Mouse (Mus musculus) spleen, postnatal 14 days (tissue): ENCODE measurements around the gene Senp2.

Source experiments
- DNase-seq, 2 experiments: peaks; one replicate each; pipeline ENCODE4 v3.0.0; 2021 to 2022; ENCODE audit warnings: low spot score in 2 of 2

The Senp2 gene

DNA sequence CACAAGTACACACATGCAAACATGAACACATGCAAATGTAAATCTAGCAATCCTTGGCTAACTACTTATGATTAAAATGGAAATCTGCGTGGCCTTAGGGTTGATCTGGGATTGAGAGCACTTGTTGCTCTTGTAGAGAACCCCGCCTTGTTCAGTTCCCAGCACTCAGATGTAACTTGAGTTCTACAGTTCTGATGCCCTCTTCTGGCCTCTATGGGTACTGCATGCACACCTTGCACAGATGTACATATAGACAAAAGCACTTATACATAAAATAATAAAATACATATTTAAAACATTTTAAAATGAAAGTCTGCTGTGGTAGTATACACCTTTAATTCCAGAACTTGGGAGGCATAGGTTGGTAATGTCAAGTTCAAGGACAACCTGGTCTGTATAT is 12.8 kb downstream of the Senp2 start:
- DNase-seq, result peak in 1 of 2 experiments; percentile 24

DNA sequence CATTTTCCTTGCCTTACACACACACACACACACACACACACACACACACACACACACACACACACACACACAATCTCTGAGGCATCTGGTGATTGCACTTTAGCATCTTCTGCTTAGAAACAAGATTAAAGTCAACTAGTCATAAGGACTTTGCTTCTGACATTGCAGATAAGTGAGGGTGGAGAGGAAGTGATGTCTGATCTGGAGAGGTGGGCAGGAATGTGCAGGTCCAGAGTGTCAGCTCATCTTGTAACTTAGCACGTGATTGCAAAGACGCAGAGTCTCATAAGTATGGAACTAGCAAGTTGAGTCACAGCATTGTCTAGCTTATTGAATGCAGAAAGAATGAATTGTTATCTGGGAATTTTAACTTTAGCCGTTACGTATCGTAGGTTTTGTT is 18.2 kb downstream of the Senp2 start:
- DNase-seq, result no peak

DNA sequence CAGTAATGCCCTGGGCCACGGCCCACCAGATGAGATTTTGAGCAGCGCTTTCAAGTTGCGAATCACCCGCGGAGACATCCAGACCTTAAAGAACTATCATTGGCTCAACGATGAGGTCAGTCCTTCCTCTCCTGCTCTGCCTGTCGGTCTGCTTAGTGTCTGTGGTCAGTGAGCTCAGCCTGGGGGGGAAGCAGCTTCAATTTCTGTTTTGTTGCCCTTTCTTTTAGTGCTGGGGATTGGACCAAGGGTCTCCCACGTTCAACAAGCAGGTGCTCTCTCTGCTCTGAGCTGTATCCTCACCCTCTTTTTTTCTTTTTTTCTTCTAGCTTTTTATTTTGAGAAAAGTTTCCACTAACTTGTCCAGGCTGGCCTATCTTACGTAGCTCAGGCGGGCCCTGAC is 29.3 kb downstream of the Senp2 start:
- no peak for DNase-seq

DNA sequence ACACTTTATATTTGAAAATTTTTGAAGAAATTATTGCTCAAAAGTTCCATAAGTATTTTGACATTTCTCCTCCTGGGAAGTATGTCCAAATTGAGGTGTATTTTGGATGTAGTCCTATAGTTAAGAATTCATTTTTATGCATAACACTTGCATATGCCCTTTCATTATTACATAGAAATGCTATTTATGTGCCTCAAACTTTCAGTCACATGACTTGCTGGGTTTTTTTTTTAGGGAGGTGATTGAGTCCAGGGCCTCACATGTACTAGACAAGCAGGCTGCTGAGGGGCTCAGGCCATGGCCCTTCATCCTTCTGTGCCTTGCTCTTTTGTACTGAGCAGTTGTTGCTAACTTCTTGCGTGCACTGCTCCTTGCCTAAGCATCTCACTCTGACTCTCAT is 30.7 kb downstream of the Senp2 start:
- DNase-seq, result no peak

DNA sequence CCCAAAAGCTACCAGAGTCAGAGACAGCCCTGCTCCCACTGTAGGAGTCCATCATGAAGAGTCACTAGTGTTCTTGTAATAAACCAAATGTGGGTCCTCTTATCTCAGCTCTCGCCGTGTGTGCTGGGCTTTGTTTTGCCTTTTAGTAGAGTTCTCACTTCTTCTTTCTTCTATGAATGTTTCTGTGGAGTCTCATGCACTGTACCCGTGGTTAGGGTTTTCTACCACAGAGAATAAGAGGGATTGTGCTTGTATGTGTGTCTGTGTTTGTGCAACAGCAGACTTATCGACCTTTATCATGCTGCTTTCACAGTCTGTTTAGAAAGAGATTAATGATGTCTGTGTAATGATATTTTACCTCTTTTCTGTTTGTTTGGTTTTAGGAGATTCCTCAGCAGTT is 34.5 kb downstream of the Senp2 start:
- no peak for DNase-seq

DNA sequence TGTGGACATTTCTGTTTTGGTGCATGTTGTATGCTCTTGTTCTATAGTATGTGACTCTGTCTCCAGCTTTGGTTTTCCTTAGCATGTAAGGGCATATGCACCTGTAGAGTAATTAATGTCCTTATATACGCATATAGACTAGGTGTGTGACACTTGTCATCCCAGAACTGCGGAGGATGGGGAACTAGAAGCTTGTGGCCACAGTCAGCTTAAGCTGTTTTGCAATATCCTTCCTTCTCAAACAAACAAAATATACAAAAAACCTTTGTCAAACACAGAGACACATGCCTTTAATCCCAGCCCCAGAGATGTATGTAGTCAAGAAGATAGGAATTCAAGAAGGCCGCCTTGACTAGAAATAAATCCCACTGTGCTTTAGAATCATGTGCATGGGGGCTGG is 36.6 kb downstream of the Senp2 start:
- no peak for DNase-seq

DNA sequence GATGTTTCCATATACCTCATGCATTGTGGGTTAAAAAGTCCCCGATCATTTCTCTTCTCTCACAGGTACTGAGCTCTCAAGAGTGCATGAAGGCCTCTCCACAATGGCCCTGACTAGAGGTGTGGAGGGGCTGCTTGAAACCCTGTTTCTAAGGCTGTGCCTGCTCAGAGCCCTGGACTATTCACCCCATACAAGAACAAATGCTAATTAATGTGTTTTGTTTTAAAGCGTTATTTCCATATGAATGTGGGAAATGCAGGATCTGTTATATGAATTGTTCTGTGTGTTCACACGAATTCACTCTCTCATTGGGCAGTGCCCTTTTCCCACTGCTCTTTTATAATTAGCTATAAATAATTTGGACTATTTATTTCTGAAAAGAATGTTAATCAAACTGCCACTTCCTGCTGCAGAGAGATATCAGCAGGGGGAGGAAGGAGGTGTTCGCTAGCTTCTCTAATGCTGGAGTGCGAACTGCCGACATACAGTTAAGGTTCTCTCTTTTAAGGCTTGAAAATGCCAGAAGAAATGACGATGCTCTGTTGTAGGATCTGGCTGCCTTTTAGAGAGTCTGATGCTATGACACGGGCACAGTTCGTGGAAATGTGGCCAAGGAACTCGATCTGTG is 37.6 kb downstream of the Senp2 start:
- DNase-seq, result no peak

DNA sequence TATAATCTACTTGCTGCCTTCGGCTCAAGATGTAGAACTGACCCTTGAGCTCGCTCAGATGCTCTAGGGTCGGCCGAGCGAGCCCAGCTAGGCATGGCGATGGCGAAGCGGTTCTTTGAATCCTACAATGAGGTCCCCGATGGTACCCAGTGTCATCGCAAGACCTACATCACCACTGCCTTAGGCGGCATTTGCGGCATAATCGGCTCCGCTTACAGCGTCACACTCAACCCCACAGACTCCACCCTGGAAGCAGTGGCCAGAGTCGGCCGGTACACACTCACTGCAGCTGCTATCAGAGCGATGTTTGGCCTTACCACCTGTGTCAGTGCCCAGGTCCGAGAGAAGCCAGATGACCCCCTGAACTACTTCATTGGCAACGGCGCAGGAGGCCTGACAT is 44.1 kb downstream of the Senp2 start:
- DNase-seq, result no peak

DNA sequence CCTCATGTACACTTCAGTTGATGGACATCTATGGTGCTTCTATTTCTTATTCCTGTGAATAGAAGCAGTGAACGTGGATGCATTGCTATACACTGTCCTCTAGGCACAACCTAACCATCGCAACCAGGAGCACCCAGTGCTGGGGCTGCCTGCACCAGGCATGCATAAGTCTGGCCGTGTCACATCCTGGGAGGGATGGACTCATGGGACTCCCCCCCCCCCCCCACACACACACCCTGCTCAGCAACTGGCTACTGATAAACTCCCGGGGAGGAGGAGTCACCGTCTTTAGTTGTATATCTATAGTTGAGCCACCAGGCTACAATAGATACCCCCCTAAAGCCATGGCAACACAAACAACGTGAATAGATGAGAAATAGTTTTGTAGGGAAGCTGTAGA is 48.2 kb downstream of the Senp2 start:
- no peak for DNase-seq

DNA sequence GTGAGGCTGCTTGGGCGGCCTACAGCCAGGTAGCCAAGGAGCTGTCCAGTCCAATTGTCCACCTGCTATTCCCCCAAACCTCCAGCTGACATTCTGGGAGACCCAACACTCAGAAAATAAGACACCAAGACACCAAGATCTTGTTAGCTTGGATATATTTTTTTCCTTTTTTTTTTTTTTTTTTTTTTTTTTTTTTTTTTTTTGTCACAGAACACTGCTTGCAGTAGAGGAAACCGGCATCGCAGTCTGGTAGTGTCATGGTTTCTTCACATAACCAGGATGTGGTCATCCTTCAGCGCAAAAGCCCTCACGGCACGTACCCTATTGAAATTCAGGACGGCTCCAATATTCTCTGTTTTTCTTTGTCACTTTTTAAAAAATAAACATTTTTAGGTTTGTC is 49.6 kb downstream of the Senp2 start:
- DNase-seq, result no peak

DNA sequence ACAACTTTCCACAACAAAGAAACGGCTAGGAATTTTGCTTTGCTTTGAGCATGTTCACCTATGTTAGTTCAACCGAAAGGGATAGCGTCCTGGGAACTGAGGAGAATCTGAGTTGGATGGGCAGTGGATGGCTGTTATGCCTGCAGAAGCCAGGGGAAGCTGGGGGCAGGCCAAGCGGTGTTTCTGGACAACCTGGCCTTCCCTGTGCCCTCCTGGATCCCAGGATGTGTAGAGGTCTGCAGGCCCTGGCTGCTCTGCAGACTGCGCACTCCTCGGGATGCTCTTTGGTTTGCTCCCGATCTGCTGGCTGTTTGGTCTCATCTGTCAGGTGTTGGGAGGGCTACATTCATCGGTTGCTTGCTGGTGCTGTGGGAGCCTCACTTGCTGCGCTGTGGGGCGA is 51.1 kb downstream of the Senp2 start:
- DNase-seq, result no peak

DNA sequence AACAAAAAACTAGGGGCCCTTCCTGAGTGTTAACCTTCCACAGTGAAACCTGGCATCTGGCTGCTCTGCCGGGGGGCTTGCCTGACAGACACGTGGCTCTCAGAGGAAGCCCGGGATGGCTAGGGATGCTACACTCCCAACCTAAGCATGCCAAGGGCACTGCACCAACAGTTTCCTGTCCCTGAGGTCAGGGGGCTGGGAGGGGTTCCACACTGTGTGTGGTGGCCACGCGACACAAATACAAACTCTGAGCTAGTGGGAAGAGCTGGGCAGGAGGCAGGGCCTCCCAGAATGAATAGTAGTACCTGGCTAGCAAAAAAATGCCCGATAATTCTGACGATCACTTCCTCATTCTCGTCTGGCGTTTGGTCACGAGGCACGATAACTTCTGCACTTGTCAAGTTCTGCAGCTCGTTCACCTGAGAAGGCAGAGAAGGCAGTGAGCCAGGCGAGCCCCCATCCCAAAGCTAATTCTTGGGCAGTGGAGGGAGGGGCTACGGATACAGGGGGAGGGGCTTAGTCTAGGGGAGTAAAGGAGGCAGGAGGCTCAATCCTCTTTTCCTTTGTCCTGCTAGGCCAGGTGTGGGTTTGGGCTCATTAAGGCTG is 52.4 kb downstream of the Senp2 start:
- DNase-seq, result no peak

DNA sequence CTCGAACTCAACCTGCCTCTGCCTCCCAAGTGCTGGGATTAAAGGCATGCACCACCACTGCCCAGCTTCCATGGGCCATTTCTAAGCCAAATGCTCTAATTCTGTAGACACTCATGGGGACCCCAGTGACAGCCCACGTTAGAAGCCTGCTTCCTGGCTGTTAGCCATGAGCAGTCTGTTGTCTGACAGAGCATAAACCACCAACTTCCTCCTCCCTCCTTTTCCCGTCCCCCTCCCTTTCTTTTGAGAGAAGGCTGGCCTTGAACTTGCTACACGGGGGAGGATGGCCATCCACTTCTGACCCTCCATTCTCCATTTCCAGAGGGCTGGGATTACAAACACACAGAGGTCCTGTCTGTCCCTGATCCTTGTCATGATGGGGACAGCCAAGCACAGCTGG is 53.0 kb downstream of the Senp2 start:
- DNase-seq, result no peak

DNA sequence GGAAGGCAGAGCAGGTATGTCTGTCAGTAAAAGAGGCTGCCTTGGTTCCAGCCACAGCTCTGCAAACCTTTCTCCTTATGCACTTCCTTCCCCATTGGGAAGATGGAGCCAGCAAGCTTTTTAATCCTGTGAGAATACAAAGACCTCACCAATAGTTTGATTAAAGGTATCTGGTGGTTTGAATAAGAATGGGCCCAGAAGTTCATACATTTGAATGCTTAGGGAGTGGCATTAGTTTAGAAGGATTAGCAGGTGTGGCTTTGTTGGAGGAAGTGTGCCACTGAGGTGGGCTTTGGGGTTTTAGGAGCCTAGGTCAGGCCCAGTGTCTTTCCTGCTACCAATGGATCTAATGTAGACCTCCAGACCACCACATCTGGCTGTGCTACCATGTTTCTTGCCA is 56.3 kb downstream of the Senp2 start:
- DNase-seq, result no peak

DNA sequence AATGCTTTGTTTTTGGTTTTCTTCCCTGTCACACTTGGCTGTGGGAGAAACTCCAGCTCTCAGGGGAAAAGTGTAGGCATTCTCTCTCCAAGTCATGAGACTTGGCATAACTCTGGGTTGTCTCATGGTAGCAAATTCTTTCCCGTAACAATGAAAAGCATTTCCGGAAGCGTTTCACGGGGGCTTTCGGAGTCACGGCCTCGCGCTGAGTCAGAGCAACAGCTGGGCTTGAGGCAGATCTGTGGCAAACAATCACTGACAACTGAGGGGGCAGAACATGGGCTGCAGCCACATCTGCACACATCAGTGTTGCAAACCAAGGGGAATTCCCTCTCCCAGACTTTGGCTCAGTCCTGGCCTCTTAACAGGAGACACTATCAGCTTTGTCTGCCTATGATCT is 58.1 kb downstream of the Senp2 start:
- DNase-seq, result no peak

DNA sequence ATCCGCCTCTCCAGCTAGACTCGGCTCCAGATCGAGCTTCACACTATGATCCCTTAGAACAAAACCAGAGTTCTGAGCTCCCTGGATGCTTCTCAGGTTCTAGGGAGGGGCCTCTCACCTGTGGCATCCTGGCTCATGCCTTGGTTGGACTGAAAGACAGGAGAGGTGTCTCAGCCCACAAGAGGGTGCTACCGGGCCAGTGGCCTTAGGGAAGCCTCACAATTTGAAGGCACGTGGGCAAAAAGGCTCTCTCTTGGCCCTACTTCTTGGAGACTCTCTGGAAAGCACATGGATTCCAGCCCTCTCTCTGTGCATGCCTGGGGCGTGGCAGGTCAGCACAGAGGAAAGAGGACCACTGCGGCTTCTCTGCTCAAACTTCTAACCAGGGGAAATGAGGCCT is 62.1 kb downstream of the Senp2 start:
- no peak for DNase-seq

DNA sequence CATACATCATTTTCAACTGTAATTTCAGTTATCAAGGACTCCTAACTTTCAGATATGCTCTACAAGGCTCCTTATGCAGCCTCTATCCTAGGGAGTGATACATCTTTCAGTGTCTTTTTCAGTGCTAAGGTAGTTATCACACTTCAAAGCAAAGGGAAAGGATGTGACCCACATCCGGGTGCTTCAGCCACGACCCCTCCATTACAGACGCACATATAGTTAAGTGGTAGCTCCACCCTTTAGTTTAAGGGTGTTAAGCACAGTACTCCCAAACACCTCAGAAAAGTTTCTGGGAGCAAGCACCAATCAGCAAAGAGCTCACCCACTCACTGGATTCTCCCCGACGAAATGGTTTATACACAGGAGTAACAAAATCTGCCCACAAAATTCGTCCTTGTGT is 65.8 kb downstream of the Senp2 start:
- no peak for DNase-seq

DNA sequence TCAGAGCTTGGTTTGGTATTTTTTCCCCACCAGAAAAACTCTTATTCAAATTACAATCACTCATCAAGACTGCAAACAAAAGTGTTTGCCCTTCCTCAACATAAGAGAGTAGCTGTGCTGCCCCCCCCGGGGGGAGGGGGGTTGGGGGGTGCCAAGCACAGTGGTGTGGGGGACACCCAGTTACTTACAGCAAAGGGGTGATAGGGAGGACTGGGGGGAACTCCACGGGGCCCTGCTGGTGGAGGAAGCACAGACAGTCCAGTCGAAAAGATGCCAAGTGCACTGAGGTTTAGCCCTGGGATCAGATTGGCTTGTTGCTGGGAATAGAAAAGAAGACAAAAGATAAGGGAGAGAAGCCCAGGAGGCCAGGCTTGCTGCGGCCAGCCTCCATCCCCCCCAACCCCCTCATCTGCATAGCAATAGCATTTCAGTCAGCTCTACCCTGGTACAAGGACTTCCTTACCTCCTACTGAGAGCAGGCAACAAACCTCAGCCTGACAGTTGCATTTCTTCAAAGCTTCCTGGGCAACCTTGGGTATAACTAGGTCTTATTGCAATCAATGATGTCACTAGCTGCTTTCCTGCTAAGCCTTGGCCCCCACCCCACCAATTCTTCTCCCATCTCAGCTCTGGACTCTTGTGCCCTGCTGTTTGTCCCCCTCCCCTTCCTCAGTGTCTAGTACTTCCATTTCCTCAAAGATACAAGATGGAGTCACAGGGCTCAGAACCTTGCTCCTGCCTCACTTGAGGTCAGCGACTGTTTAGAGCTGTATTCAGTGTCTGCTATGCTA is 66.7 kb downstream of the Senp2 start:
- DNase-seq, result no peak

DNA sequence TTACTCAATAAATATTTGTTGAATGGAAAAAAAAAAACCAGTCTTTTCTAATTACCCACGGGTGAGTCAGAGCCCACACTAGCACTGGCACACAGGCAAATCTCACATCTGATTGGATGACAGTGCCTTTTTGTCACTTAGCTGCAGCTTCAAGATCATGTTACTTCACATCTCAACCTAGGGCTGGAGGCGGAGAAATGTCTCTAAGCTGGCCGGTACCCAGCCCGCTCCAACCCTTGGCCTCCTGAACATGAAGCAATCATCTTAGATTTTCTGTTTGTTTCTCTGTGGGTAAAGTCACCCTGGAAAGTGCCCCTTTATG is 67.3 kb downstream of the Senp2 start:
- no peak for DNase-seq

DNA sequence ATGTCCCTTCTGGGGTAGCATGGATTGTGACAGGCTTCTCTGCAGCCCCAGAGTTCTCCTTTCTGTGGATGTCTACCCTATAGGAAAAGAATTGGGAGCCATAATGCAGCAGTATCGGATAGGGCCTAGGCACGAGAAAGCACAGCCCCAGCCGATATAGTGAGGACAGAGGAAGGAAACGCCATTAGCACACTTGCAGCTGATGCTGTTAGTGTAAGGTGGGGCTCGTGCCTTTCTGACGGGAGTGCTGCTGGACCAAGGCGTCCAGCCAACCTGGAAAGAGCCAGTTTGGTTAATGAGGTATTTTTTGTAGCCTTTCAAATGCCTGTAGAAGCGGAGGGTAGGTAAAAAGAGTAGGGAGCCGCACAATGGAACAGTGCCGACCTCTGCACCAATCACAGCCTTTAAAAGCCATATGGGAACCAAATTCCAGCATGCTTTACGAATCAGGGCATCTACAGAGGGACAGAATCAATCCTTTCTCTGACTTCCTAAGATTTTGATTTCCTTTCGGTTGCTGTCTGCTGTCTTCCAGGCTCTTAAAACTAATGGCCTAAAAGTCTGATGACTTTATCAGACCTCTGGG is 70.9 kb downstream of the Senp2 start:
- no peak for DNase-seq

DNA sequence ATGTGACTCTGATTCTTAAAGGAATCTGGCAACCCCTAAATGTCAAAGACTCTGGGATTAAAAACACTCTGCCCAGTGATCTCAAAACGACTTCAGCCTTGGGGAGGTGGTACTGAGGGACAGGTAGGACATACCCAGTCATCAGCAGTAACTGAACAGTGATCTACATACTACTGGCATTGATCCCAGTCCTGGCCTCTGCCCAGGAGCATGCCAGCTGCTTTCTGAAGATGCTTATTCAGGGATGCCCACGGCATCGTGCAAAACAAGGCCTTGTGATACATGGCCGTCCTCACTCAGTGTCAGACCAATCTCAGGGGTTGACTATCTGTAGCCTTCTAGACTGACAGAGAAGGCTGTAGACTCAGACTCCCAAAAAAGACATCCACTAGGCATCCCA is 76.1 kb downstream of the Senp2 start:
- no peak for DNase-seq

DNA sequence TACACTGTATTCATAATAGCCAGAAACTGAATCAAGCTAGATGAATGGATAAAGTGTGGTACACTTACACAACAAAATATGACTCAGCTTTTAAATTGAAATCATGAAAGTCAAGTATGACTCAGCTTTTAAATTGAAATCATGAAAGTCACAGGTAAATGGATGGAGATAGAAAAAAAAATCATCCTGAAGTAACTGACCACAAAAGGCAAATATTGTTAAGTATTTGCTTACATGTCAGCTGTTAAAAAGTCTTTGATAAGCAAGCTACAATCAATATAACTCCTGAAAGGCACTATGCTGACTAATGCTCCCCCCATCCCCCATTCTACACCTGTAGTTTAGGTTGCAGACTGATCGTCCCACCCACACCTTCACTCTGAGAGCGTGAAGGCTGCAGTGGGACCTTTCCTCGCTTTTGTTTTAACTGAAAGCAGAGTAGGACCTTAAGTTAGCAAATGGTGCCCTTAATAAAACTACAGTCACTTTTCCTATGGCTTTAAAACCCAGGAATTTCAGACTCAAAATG is 82.0 kb downstream of the Senp2 start:
- DNase-seq, result no peak

DNA sequence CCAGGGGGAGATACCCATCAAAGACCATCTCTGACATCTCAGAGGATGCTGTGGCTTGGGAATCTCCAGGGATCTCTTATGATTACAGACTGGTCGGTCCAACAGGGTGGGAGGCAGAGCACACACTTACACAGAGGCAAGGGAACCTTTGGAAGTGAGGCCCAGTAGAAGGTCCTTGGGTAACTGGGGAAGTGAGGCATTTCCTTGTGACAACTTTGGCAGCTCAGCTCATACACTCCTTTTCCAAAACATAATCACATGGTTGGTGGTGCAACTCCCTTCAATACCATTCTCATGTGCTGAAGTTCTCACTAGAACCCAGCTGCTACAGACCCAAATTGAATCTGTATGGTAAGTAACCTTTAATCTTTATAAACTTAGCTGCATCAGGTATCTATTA is 86.5 kb downstream of the Senp2 start:
- DNase-seq, result no peak
